Mouse (Mus musculus): ENCODE results near the gene Vamp8.

Vamp8 gene

GRCm38 (mm10) chr6:72370091-72370490 is 20.4 kb downstream of the Vamp8 start:
- no peak for DNase-seq

- DNase-seq = no peak
These were observed 20.9 kb downstream of the Vamp8 start for GRCm38 (mm10) chr6:72369557-72369956.

GRCm38 (mm10) chr6:72367460-72367974 is 23.0 kb downstream of the Vamp8 start:
- no peak for DNase-seq

GRCm38 (mm10) chr6:72366844-72367443 is 23.6 kb downstream of the Vamp8 start, which contains the start of gene Rnf181:
Gene Rnf181, minus strand, starts transcription at chr6:72366956.
- no peak for DNase-seq

GRCm38 (mm10) chr6:72366304-72366703 is 24.2 kb downstream of the Vamp8 start:
- no peak for DNase-seq

GRCm38 (mm10) chr6:72364985-72365384 is 25.5 kb downstream of the Vamp8 start:
- DNase-seq = peak; percentile 46

- DNase-seq = peak; percentile 31
These were observed 26.5 kb downstream of the Vamp8 start for GRCm38 (mm10) chr6:72364009-72364408.

GRCm38 (mm10) chr6:72362132-72363028 is 28.1 kb downstream of the Vamp8 start:
- DNase-seq = peak; percentile 99

GRCm38 (mm10) chr6:72361121-72361551 is 29.4 kb downstream of the Vamp8 start:
- DNase-seq = no peak

- DNase-seq = peak; percentile 88
These were observed 29.9 kb downstream of the Vamp8 start for GRCm38 (mm10) chr6:72360599-72360935.

- DNase-seq = peak; percentile 90
These were observed 30.5 kb downstream of the Vamp8 start for GRCm38 (mm10) chr6:72359891-72360598.

- no peak for DNase-seq
These were observed 31.2 kb downstream of the Vamp8 start for GRCm38 (mm10) chr6:72359343-72359742.

- no peak for DNase-seq
These were observed 32.3 kb downstream of the Vamp8 start for GRCm38 (mm10) chr6:72358086-72358764.

- peak; percentile 44 for DNase-seq
These were observed 33.1 kb downstream of the Vamp8 start for GRCm38 (mm10) chr6:72357164-72358079.

- peak; percentile 74 for DNase-seq
These were observed 34.4 kb downstream of the Vamp8 start for GRCm38 (mm10) chr6:72356001-72356532.

GRCm38 (mm10) chr6:72355066-72355911 is 35.2 kb downstream of the Vamp8 start, which contains the start of gene Tmem150a:
Gene Tmem150a, plus strand, starts transcription at chr6:72355447.
- DNase-seq = peak; percentile 93

- DNase-seq = peak; percentile 54
These were observed 36.5 kb downstream of the Vamp8 start for GRCm38 (mm10) chr6:72354025-72354424.

GRCm38 (mm10) chr6:72352636-72353405 is 37.7 kb downstream of the Vamp8 start:
- DNase-seq = peak; percentile 58

- DNase-seq = peak; percentile 67
These were observed 40.3 kb downstream of the Vamp8 start for GRCm38 (mm10) chr6:72350214-72350613.
